Mouse (Mus musculus): ENCODE data around the gene Sdad1.
"Not testable (repeated sequence)": the region's sequence is repeated elsewhere in the genome, so short reads cannot be mapped to it uniquely, and the experiment has no call there.

The Sdad1 gene

DNA sequence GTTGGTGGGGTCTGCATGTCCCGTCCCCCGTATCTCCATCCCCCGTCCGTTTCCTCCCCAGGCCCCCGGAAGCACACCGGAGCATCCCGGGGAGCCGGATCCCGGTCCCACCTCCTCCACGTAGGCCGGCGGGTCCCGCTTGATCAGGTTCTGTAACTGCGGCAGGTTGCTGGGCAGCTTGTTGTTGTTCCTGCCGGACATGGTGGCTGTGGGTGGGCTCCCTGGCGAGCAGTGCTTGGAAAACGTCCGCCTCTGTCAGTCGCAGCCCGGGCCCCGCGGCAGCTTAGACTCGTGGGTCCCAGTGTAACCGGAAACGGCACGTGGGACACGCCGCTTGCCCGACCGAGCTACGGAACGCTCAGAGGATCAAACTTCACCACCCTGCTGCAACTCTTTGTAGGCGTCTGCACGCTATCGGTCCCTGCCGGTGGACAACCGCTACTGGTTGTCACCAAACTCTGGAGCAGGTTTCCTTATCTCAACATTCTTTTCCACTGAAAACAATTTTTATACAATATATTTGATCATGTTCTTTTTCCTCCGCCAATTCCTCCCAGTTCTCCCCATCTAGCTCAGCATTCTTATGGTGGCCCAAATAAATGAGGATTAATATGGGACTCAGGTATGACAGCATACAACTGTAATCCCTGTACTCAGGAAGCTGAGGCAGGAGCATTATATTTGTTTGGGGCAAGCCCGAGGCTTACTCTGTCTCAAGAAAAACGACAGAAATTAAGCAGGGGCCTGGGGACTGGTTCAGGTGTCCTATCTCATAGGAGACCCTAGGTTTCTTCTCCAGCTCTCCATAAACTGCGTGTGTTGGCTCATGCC is at the start of gene Sdad1:
Gene Sdad1, minus strand, starts transcription at position 799 of the 831 bp plus-strand sequence.
- peak; percentile 94 for DNase-seq

DNA sequence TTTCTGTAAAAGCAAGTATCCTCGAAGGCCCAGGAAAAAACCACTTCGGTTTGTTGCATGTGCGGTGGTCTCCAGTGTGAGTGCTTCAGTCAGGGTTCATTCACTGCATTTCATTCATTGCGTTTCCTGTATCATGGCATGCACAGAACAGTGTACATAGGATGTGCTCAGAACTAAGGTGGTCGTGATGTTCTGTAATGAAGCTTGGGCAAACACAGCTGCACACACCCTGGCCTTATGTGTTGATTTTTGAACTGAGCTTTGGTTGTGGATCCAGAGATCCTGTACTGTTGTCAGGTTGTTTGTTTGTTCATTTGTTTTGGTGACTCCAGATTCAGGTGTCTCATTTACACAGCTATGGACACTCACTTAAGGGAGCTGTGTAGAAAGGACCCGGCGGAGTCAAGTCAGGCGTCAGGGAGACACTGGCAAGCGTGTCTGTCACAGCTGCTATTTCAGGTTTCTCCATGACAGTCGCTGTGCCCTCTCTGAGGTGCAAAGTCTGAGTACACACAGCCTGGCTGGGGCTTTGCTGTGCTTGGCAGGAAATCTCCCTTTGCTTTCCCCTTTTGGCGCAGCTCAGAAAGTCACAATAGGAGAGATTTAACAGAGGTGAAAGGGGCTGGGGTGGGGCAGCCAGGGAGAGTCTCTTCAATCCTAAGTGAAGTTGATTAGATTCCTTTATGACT is 48.6 kb upstream of the Sdad1 start:
- no peak for DNase-seq

DNA sequence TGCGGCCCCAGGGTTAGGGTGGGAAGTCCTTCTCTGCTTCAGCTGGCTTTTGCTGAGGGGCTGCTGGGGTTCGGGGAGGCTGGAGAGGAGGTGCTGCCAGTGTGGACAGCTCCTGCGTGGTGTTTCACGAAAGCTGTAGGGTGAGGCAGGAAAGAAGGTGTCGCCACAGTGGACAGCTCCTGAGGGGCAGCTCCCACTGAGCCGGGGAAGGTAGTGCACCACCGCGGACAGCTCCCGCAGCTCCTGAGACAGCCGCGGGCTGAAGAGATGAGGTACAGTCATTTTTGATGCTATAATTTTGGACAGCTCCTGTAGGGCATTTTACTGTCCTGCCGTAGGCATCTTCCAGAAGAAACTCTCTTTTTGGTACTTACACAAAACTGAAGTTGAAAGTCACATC is 47.8 kb upstream of the Sdad1 start:
- no peak for DNase-seq

DNA sequence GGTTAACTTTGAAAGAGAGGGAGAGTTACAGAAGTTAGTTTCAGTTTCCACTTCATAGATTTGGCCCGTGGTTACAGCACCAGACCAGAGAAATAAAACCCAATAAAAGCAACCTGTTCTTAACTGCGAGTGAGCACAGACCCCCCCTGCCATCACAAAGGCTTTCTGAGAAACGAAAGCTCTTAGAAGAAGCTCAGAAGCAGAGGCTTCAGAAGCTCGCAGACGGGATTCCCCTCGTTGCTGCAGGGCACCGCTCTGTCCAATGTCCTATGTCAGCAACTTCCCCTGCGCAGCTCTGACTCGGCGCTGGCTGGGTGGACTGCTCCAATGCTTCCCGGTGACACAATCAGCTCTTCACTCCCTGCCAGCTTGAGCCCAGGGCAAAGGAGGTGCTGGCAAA is 43.2 kb upstream of the Sdad1 start:
- no peak for DNase-seq

GRCm38 (mm10) chr5:92352716-92353115 is 42.4 kb upstream of the Sdad1 start:
- not testable (repeated sequence) for DNase-seq

- DNase-seq: no peak
Observed at GRCm38 (mm10) chr5:92349731-92350130, 39.5 kb upstream of the Sdad1 start.

DNA sequence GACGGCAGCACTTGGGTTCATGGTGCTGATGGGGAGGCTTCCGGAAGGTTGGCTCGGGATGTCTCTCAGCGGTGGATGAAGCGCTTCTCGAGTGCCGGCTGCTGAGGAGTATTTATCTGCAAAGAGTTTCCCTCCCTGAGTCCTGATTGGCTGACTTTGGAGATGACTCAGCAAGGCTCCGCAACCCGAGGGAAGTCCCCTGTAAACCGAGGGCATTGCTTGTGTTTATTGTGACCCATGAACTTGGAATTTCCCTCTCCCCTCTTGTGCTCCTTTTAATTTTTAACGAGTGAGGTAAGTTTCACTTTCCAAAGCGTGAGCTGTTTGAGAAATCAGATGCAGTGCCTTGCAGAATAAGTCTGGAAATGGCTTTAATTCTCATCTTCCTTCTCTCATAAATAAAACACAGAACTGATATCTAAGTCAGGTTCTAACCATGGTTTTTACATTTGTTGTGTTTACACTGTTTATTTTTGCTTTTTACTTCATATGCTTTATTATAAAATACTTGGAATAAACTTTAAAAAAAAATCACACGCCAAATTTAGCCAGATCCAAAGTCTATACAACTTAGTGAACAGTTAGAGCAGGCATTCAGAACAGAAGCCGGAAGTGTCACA is 38.6 kb upstream of the Sdad1 start, which contains the start of gene Cxcl10:
Gene Cxcl10, minus strand, starts transcription at position 96 of the 620 bp plus-strand sequence.
- no peak for DNase-seq

DNA sequence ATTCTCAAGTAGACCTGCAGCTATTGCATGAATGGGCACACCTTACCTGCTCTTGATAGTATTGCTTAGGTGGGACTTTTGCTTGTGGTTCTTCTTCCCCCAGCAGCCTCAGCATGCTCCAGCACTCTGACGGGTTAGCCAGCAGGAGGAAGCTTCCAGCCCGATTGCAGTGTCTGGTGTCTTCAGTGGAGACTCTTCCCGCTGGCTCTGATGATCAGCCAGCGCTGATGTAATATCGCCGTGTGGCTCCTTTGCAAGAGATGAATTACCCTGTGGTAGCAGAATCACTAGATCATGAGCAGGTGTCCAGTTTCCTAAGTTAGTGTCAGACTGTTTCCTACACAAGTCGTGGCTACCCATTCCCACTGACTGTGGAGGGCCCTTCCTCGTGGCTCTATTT is 34.7 kb upstream of the Sdad1 start:
- no peak for DNase-seq

- no peak for DNase-seq
Observed at GRCm38 (mm10) chr5:92340606-92341005, 30.3 kb upstream of the Sdad1 start.

- no peak for DNase-seq
Observed at GRCm38 (mm10) chr5:92336743-92337142, 26.5 kb upstream of the Sdad1 start.

DNA sequence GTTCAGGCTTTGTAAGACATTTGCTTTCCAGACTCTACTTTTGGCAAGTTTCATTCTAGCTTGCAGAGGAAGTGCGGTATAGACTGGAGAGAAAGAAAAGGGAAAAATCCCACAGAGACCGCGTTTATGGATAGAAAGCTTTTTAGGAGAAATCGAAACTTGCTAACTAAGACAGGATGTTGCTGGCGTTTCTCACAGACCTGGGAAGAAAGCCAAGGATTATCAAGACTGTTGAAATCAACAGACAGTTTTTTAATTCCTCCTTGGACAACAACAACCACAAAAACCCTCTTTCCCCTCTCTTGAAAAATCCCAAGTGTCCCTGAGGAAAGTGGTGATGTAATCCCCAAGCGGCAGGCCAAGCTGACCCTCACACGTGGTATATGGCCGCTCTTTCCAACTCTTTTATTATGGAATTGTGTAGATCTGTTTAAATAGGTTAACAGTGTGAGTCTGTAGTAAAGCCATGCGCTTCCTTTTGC is 22.1 kb upstream of the Sdad1 start:
- DNase-seq: no peak

- DNase-seq: no peak
Observed at GRCm38 (mm10) chr5:92331635-92332338, 21.5 kb upstream of the Sdad1 start, which contains the start of gene Art3. TSS of gene Art3 (plus strand) at chr5:92331827.

GRCm38 (mm10) chr5:92331122-92331521 is 20.8 kb upstream of the Sdad1 start:
- DNase-seq: no peak

DNA sequence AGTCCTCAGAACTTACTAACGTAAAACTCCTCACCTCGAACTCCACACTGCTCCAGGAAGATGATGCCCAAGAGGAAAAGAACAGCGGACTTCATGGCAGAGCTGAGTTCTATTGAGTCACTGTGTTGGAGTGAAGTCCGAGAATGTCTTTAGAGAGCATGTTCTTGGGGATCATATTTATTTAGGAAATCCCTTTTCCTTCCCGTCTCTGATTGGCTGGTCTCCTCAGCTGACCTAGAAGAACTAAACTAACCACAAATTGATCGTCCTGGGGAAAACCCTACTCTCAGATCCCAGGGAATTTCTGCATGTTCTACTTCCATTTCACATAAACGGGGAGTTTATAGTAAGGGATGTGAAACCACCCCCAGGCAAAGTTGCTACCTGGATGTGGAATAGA is 17.6 kb upstream of the Sdad1 start, which contains the start of gene Cxcl9:
Gene Cxcl9, minus strand, starts transcription at position 151 of the 400 bp plus-strand sequence.
- DNase-seq: no peak

DNA sequence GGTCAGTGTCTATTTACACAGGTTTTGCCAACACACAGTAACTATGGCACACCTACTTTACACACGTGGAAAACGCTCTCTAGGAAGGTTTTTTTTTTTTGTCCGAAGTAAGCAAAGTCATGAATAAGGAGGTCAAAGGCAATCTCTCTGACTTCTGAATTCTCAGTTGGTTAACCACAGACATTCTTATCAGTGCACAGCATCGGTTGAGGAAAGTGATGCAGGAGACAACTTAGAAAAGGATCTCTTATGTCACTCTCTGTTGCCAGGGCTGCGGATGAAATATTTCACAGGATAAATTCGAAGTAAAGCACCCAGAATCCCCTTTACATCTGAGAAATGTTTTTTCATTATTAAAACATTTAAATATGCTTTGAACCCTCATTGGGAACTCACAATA is 17.1 kb upstream of the Sdad1 start:
- no peak for DNase-seq

DNA sequence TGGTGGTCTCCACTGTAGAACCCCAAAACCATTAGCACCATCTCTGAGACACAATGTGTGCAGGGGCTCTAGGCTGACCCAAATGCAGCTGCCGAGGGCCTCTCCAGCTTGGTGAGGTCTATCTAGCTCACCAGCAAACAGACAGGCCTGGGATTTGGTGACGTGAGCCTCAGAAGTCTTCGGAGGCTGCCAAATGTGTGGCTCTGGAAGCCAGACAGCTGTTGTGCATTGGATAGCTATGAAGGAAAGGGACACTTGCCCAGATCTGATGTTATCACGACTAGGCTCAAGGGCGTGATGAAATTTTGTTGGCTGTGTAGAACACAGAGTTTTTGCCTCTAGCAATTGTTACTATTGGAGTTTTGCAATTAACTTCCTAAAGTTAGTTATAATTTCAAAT is 13.0 kb upstream of the Sdad1 start:
- DNase-seq: no peak

GRCm38 (mm10) chr5:92322612-92323011 is 12.3 kb upstream of the Sdad1 start:
- DNase-seq: no peak

DNA sequence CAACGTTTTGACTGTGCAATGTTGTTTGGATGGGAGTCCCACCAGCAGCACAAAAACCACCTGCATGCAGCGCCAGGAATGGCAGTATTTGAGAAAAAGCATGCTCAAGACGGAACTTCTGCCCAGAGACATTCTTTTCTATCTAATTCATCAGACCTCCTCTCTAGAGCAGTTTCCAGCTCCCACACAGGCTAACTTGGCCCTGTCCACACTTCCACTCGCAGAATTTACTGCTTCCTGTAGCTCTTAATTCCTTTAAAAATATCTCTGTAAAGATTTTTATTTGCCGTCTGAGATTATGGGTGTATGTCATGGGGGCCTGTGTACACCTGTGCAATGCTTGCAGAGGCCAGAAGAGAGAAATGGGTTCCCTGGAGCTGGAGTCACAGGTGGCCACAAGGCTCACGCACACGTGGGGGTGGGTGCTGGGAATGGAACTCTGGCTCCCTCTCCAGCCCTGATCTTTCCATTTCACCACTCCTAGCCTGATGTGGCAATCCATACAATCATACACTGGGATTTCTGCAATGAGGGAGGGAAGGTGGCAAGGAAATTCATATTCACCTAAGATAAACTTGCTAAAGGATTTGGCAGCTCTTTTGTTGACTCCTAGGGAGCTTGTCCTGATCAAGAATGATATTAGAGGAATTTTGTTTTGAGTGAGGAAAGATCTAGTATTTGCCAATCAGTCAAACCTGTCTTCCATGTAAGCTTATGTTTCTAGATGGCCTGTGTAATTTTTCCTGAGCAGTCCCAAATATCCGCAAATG is 11.5 kb upstream of the Sdad1 start:
- no peak for DNase-seq

DNA sequence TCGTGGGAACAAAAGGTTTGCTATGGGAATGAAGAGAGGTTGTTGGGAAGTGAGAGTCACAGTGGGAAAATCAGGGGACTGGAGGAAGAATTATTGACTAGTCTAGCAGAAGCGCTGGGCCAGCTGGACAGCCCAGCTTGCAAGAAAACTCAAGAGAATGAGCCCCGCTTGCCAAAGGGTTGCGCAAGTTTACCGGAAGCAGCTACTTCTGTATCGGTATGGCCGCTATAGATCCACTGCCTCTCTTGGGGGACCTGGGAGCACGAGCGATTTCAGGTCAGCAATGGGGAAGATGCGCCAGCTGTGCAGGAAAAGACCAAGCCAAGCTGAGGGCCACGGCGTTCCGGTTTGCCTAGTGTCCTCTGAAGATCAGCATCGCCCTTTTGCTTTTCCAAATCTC is 8.3 kb upstream of the Sdad1 start:
- no peak for DNase-seq

- no peak for DNase-seq
Observed at GRCm38 (mm10) chr5:92318119-92318518, 7.8 kb upstream of the Sdad1 start.

DNA sequence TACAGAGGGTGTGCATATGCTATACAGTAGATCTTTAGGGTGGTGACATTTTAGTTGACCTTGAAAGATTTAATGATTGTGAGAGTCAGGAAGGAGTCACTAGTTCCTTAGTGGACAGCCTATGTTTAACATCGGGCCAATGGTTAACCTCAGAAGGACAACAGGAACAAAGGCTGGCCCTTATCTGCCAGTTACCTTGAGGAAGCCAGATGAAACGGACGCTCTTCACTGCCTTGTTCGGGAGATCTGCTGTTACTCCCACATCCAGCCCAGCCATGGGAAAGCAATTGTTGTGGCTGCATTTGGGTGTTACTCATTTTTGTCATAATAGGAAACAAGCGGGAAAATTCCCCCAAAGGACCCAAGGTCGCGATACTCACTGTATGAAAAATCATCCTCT is 3.5 kb upstream of the Sdad1 start:
- DNase-seq: no peak
